Mouse (Mus musculus) kidney, postnatal 10 days (tissue): Measurements from ENCODE around the gene Upp1.

Experiments
- DNase-seq: peaks from one replicate; pipeline ENCODE4 v3.0.0; 2021; ENCODE audit warnings: mixed read lengths

Upp1 gene

GRCm38 (mm10) chr11:9167331-9167730 is 49.4 kb downstream of the Upp1 start:
- peak; percentile 29 for DNase-seq

- DNase-seq, result no peak
These were observed 63.6 kb downstream of the Upp1 start for GRCm38 (mm10) chr11:9181477-9181876.
